Mouse (Mus musculus): ENCODE data around the gene Prss58. TPM values are rescaled to one million over a fixed set of nuclear protein-coding genes. Genes with fewer than 3 reads are reported as not detected.

Prss58 gene
- polyA plus RNA-seq (2014; fragmentation: Nextera tagmentation; extraction: Ambion mirVana): not detected in 2 replicates

DNA sequence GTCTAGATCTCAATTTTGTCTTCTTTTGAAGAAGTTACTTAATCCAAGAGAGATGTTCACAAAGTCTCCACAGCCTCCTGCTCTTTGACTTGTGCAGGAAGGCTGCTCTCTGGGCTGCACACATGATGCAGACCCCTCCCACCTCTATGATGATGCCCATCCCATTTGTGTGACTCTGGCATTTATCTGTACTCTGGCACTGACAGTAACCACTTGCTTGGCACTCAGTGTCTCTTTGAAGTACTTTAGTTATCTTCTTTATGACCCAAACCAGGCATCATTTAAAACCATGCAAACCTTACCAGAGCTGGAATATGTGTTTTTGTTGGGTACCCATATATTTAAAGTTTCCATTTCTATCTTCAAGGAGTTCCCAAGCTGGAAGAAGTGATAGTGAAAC is at the start of gene Prss58:
Prss58 (minus strand) TSS at position 101 of the 400 bp plus-strand sequence.
- Histone ChIP-seq H3K36me3 (ENCODE audit: control insufficient read depth, insufficient read depth, low read length) (no peaks in the 10 kb centered on the region), H3K27me3 (ENCODE audit: control insufficient read depth, insufficient read depth, low read length) (no peaks in the 10 kb centered on the region), H3K4me1 (ENCODE audit: control insufficient read depth, insufficient read depth, low read length) (no peaks in the 10 kb centered on the region), H3K4me2 (no peak within 1 kb of the TSS), H3K9me3 (replicated peaks; ENCODE audit: control insufficient read depth, low read length) (no peaks in the 10 kb centered on the region), H3K4me3 (ENCODE audit: low read depth, low read length) (no peak within 1 kb of the TSS), H3K9ac (ENCODE audit: low read depth, low read length) (no peak within 1 kb of the TSS), H3K27ac (ENCODE audit: low read depth, low read length) (no peak within 1 kb of the TSS)
- no peak for ATAC-seq (replicated peaks; ENCODE audit: insufficient number of reproducible peaks, low FRiP score, low TSS enrichment)

DNA sequence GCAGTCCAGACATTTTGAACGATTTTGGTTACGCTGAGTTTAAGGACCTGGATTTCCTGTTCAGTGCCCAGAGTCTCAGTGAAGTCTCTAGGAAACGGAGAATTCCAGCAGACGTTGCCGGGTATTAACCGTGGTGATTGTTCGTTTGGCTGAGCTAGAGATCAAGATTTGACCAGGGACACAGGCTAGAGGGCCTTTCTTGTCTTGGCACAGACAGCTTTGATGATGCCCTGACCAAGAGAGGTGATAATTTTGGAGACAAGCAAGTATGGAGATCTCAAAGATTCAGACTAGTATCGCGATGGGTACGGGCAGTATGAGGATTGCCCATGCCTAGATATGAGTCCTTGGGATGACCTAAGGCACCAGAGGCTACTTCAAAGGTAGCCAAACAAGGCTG is 40.3 kb upstream of the Prss58 start, which contains the start of gene 1700074P13Rik:
1700074P13Rik (minus strand) TSS at position 101 of the 400 bp plus-strand sequence.
- ATAC-seq (replicated peaks; ENCODE audit: insufficient number of reproducible peaks, low FRiP score, low TSS enrichment): no peak
- no peaks in the 10 kb centered on the region for H3K4me1 ChIP-seq (ENCODE audit: control insufficient read depth, insufficient read depth, low read length)
- H3K27me3 ChIP-seq (ENCODE audit: control insufficient read depth, insufficient read depth, low read length): no peaks in the 10 kb centered on the region
- no peak within 1 kb of the TSS for H3K4me2 ChIP-seq
- WGBS (ENCODE audit: insufficient replicate concordance): 89% methylated on average over 10 of the region's 10 CpGs
- 0 out of 2 replicates have a peak, but pooled peaks cover 3% of the 10 kb centered on the region for H3K9me3 ChIP-seq (replicated peaks; ENCODE audit: control insufficient read depth, low read length)
- no peak within 1 kb of the TSS for H3K4me3 ChIP-seq (ENCODE audit: low read depth, low read length)
- H3K9ac ChIP-seq (ENCODE audit: low read depth, low read length): no peak within 1 kb of the TSS
- no peaks in the 10 kb centered on the region for H3K36me3 ChIP-seq (ENCODE audit: control insufficient read depth, insufficient read depth, low read length)
- H3K27ac ChIP-seq (ENCODE audit: low read depth, low read length): no peak within 1 kb of the TSS

DNA sequence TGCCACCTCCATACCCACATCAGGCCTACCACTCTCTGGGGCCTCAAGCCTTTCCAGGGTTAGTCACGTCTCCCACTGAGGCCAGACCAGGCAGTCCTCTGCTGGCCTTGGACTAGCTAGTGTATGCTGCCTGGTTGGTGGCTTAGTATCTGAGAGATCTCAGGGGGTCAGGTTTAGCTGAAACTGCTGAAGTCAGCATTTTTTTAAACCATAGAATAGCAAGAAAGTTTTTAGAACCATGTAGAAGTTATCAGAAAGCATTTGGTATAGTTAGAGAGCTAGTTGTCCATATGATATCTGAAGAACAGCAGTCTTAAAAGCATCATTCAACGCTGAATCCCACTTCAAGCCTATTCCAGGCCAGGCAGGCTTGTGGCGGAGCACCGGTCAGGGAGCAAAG is 19.8 kb upstream of the Prss58 start:
- no peaks in the 10 kb centered on the region for H3K36me3 ChIP-seq (ENCODE audit: control insufficient read depth, insufficient read depth, low read length)
- no peak overlapping the region for H3K27ac ChIP-seq (ENCODE audit: low read depth, low read length)
- H3K9ac ChIP-seq (ENCODE audit: low read depth, low read length): no peak overlapping the region
- H3K4me2 ChIP-seq: no peak overlapping the region
- no peaks in the 10 kb centered on the region for H3K27me3 ChIP-seq (ENCODE audit: control insufficient read depth, insufficient read depth, low read length)
- no peak overlapping the region for H3K4me3 ChIP-seq (ENCODE audit: low read depth, low read length)
- no peaks in the 10 kb centered on the region for H3K9me3 ChIP-seq (replicated peaks; ENCODE audit: control insufficient read depth, low read length)
- H3K4me1 ChIP-seq (ENCODE audit: control insufficient read depth, insufficient read depth, low read length): no peaks in the 10 kb centered on the region
- WGBS (ENCODE audit: insufficient replicate concordance): 72% methylated on average over 4 of the region's 4 CpGs
- ATAC-seq (replicated peaks; ENCODE audit: insufficient number of reproducible peaks, low FRiP score, low TSS enrichment): no peak

DNA sequence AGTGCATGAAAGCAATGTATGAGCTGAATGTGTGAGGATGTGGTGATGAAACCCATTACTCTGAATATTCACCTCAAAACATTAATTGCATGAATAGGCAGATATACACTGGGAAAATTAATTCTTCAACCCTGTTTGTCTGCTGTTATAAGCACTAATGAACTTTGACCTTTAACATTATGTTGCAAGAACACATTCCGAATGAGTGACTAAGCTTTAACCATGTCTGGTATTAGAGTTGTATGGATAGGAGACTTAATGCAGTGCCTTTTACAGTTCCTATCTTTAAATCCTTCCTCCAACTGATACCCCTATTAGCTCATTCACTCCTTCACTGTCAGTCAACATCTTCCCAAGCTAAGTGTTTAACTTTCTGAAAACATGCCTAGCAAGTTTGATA is 5.5 kb downstream of the Prss58 start:
- Histone ChIP-seq H3K27me3 (ENCODE audit: control insufficient read depth, insufficient read depth, low read length) (no peaks in the 10 kb centered on the region), H3K27ac (ENCODE audit: low read depth, low read length) (no peak overlapping the region), H3K36me3 (ENCODE audit: control insufficient read depth, insufficient read depth, low read length) (no peaks in the 10 kb centered on the region), H3K9me3 (replicated peaks; ENCODE audit: control insufficient read depth, low read length) (no peaks in the 10 kb centered on the region), H3K9ac (ENCODE audit: low read depth, low read length) (no peak overlapping the region), H3K4me2 (no peak overlapping the region), H3K4me3 (ENCODE audit: low read depth, low read length) (no peak overlapping the region), H3K4me1 (ENCODE audit: control insufficient read depth, insufficient read depth, low read length) (no peaks in the 10 kb centered on the region)
- no peak for ATAC-seq (replicated peaks; ENCODE audit: insufficient number of reproducible peaks, low FRiP score, low TSS enrichment)
- 81% methylated on average over 1 of the region's 1 CpGs for WGBS (ENCODE audit: insufficient replicate concordance)

DNA sequence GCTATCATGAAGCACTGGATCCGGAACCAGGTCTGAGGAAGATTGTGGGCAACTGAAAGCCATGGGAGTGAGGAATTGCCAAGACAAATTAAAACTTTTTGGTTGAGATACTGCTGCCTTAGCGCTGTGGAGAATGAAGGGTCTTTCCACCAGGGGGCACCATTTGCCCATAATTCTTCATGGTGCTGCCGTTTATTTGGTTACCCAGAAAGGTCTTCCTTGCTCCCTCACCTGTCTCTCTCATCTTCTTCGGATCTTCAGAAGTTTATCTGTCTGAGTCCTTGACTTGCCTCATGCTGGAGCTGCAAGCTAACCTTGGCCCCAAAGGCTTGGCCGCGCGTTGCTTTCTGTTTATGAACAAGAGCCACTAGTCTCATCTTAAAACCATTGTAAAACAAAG is 6.6 kb downstream of the Prss58 start:
- no peaks in the 10 kb centered on the region for H3K27me3 ChIP-seq (ENCODE audit: control insufficient read depth, insufficient read depth, low read length)
- 46% methylated on average over 7 of the region's 7 CpGs for whole genome bisulfite sequencing (ENCODE audit: insufficient replicate concordance)
- no peaks in the 10 kb centered on the region for H3K9me3 ChIP-seq (replicated peaks; ENCODE audit: control insufficient read depth, low read length)
- H3K4me3 ChIP-seq (ENCODE audit: low read depth, low read length): no peak overlapping the region
- no peak overlapping the region for H3K4me2 ChIP-seq
- no peaks in the 10 kb centered on the region for H3K4me1 ChIP-seq (ENCODE audit: control insufficient read depth, insufficient read depth, low read length)
- no peak overlapping the region for H3K27ac ChIP-seq (ENCODE audit: low read depth, low read length)
- H3K36me3 ChIP-seq (ENCODE audit: control insufficient read depth, insufficient read depth, low read length): no peaks in the 10 kb centered on the region
- no peak for ATAC-seq (replicated peaks; ENCODE audit: insufficient number of reproducible peaks, low FRiP score, low TSS enrichment)
- no peak overlapping the region for H3K9ac ChIP-seq (ENCODE audit: low read depth, low read length)

DNA sequence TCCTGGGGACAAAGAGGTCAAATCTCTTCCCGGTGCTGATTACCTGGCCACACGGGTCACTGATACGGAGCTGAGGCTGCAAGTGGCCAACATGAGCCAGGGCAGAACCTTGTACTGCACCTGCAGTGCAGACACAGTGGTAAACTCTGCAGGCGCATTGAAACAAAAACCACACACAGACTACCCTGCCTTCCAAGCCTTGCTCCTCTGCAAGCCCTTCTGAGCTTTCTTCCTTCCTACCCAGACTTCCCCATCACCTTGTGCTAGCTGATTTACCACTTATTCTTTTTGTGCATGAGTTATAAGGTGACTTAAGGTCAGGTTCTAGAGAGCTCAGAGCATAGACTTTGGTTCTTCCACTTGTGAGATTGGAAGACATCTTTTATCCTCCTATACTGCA is 8.4 kb downstream of the Prss58 start:
- Histone ChIP-seq H3K36me3 (ENCODE audit: control insufficient read depth, insufficient read depth, low read length) (no peaks in the 10 kb centered on the region), H3K9ac (ENCODE audit: low read depth, low read length) (no peak overlapping the region), H3K4me3 (ENCODE audit: low read depth, low read length) (no peak overlapping the region), H3K4me1 (ENCODE audit: control insufficient read depth, insufficient read depth, low read length) (no peaks in the 10 kb centered on the region), H3K4me2 (no peak overlapping the region), H3K9me3 (replicated peaks; ENCODE audit: control insufficient read depth, low read length) (no peaks in the 10 kb centered on the region), H3K27ac (ENCODE audit: low read depth, low read length) (no peak overlapping the region), H3K27me3 (ENCODE audit: control insufficient read depth, insufficient read depth, low read length) (no peaks in the 10 kb centered on the region)
- WGBS (ENCODE audit: insufficient replicate concordance): 64% methylated on average over 4 of the region's 4 CpGs
- no peak for ATAC-seq (replicated peaks; ENCODE audit: insufficient number of reproducible peaks, low FRiP score, low TSS enrichment)

DNA sequence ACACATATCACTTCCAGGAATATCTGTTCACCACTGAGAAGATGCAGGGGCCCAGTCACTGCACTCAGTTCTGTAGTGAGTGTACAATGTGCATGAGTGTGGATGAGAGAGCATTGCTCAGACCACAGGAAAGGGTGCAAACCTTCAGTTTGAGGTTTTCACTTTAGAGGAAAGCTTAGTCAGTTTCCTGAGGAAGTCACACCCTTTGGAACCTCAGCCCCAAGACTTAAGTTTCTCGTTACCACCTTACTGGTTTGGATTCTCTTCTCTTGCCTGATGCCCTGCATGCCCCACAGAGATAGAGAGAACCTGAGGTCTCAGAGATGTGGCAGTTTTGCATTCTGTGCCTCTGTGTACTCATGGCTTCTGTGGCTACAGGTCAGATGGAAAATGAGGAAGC is 9.2 kb downstream of the Prss58 start:
- Histone ChIP-seq H3K4me3 (ENCODE audit: low read depth, low read length) (no peak overlapping the region), H3K4me1 (ENCODE audit: control insufficient read depth, insufficient read depth, low read length) (no peaks in the 10 kb centered on the region), H3K27me3 (ENCODE audit: control insufficient read depth, insufficient read depth, low read length) (no peaks in the 10 kb centered on the region), H3K36me3 (ENCODE audit: control insufficient read depth, insufficient read depth, low read length) (no peaks in the 10 kb centered on the region), H3K9me3 (replicated peaks; ENCODE audit: control insufficient read depth, low read length) (no peaks in the 10 kb centered on the region), H3K27ac (ENCODE audit: low read depth, low read length) (no peak overlapping the region), H3K4me2 (no peak overlapping the region), H3K9ac (ENCODE audit: low read depth, low read length) (no peak overlapping the region)
- ATAC-seq (replicated peaks; ENCODE audit: insufficient number of reproducible peaks, low FRiP score, low TSS enrichment): no peak
- 30% methylated on average over 1 of the region's 1 CpGs for WGBS (ENCODE audit: insufficient replicate concordance)

DNA sequence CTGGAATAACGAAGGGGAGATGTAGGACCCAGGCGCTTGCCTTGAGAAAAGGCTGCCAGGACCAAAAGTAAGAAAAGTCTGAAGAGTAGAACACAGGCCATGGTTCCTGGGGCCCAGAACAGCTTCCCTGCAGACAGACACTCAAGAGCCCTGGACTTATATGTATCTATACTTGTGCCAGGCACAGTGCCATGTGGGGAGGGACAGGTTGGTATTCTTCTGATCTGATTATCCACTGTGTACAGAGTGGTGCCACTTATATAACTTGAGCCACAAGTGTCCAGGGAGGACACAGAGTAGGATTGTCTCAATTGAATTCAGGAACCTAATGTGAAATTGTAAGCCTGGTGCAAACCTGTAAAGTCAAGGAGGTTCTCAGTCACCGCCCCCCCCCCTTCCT is 12.8 kb downstream of the Prss58 start, which contains the start of gene Moxd2:
Moxd2 (minus strand) TSS at position 101 of the 400 bp plus-strand sequence.
- Histone ChIP-seq H3K9ac (ENCODE audit: low read depth, low read length) (no peak within 1 kb of the TSS), H3K9me3 (replicated peaks; ENCODE audit: control insufficient read depth, low read length) (no peaks in the 10 kb centered on the region), H3K4me2 (no peak within 1 kb of the TSS), H3K36me3 (ENCODE audit: control insufficient read depth, insufficient read depth, low read length) (no peaks in the 10 kb centered on the region), H3K27ac (ENCODE audit: low read depth, low read length) (no peak within 1 kb of the TSS), H3K4me3 (ENCODE audit: low read depth, low read length) (no peak within 1 kb of the TSS), H3K4me1 (ENCODE audit: control insufficient read depth, insufficient read depth, low read length) (no peaks in the 10 kb centered on the region), H3K27me3 (ENCODE audit: control insufficient read depth, insufficient read depth, low read length) (no peaks in the 10 kb centered on the region)
- WGBS (ENCODE audit: insufficient replicate concordance): 75% methylated on average over 3 of the region's 3 CpGs
- ATAC-seq (replicated peaks; ENCODE audit: insufficient number of reproducible peaks, low FRiP score, low TSS enrichment): no peak

DNA sequence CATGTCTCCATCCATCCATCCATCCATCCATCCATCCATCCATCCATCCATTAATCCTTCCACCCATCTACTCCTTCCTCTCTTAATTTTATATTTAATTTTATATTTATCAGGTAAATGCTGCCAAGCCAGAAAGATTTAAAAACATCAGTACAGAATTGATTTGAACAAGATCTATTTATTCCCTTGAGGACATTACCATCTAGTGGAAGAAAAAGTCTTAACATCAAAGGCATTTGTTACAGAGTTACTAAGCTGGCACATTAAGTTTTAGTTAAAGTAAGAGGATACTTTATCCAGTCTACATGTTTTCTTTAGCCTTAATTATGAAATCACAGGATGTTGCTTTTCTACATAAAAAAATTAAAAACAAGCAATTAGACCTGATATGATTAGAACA is 54.9 kb downstream of the Prss58 start:
- no peak overlapping the region for H3K4me2 ChIP-seq
- H3K9me3 ChIP-seq (replicated peaks; ENCODE audit: control insufficient read depth, low read length): no peaks in the 10 kb centered on the region
- no peaks in the 10 kb centered on the region for H3K36me3 ChIP-seq (ENCODE audit: control insufficient read depth, insufficient read depth, low read length)
- H3K4me3 ChIP-seq (ENCODE audit: low read depth, low read length): no peak overlapping the region
- no peak for ATAC-seq (replicated peaks; ENCODE audit: insufficient number of reproducible peaks, low FRiP score, low TSS enrichment)
- no peaks in the 10 kb centered on the region for H3K4me1 ChIP-seq (ENCODE audit: control insufficient read depth, insufficient read depth, low read length)
- no peak overlapping the region for H3K9ac ChIP-seq (ENCODE audit: low read depth, low read length)
- no peak overlapping the region for H3K27ac ChIP-seq (ENCODE audit: low read depth, low read length)
- H3K27me3 ChIP-seq (ENCODE audit: control insufficient read depth, insufficient read depth, low read length): no peaks in the 10 kb centered on the region
